Mouse (Mus musculus): ENCODE results near the gene Shc3. TPM values are rescaled to one million over a fixed set of nuclear protein-coding genes. Genes with fewer than 3 reads are reported as not detected.

Shc3 gene
- polyA plus RNA-seq, 1 experiment from 2014 or later, result 0.43 TPM

GRCm38 (mm10) chr13:51609231-51609630, 40.0 kb upstream of the Shc3 start:
- Histone ChIP-seq H3K4me1 (replicated peaks; ENCODE audit: control insufficient read depth, insufficient read depth, low read length) (no peaks in the 10 kb centered on the region), H3K9ac (ENCODE audit: low read length) (no peak overlapping the region), H3K36me3 (ENCODE audit: control insufficient read depth, insufficient read depth, low read length) (no peaks in the 10 kb centered on the region), H3K4me2 (ENCODE audit: low read length) (no peak overlapping the region), H3K9me3 (ENCODE audit: control insufficient read depth, low read length) (no peaks in the 10 kb centered on the region), H3K27me3 (replicated peaks; ENCODE audit: control insufficient read depth, insufficient read depth, low read length) (no peaks in the 10 kb centered on the region), H3K4me3 (ENCODE audit: low read depth, low read length) (no peak overlapping the region), H3K27ac (ENCODE audit: low read depth) (no peak overlapping the region)
- DNase-seq (ENCODE audit: low spot score) (no peak), ATAC-seq (replicated peaks; ENCODE audit: low FRiP score, low TSS enrichment, low read depth) (no peak)
- WGBS, result 96% methylated on average over 7 of the region's 7 CpGs

- Histone ChIP-seq H3K36me3 (ENCODE audit: control insufficient read depth, insufficient read depth, low read length) (no peaks in the 10 kb centered on the region), H3K27me3 (replicated peaks; ENCODE audit: control insufficient read depth, insufficient read depth, low read length) (no peaks in the 10 kb centered on the region), H3K4me2 (ENCODE audit: low read length) (peak overlapping the region; percentile 45; the same call in 1 of the 2 replicates), H3K9me3 (ENCODE audit: control insufficient read depth, low read length) (no peaks in the 10 kb centered on the region), H3K27ac (ENCODE audit: low read depth) (no peak overlapping the region), H3K4me1 (replicated peaks; ENCODE audit: control insufficient read depth, insufficient read depth, low read length) (no peaks in the 10 kb centered on the region; the same call in 1 of the 2 replicates), H3K4me3 (ENCODE audit: low read depth, low read length) (no peak overlapping the region), H3K9ac (ENCODE audit: low read length) (no peak overlapping the region)
- WGBS, result 46% methylated on average over 4 of the region's 4 CpGs
- ATAC-seq (replicated peaks; ENCODE audit: low FRiP score, low TSS enrichment, low read depth) (no peak), DNase-seq (ENCODE audit: low spot score) (no peak)
Measured at GRCm38 (mm10) chr13:51603894-51604244, 34.6 kb upstream of the Shc3 start.

GRCm38 (mm10) chr13:51603221-51603893, 34.1 kb upstream of the Shc3 start:
- Histone ChIP-seq H3K4me3 (ENCODE audit: low read depth, low read length) (peak overlapping the region; percentile 6; the same call in 1 of the 2 replicates), H3K9ac (ENCODE audit: low read length) (0 out of 2 replicates have a peak overlapping the region, but pooled peaks have one; percentile 23), H3K9me3 (ENCODE audit: control insufficient read depth, low read length) (no peaks in the 10 kb centered on the region), H3K27me3 (replicated peaks; ENCODE audit: control insufficient read depth, insufficient read depth, low read length) (no peaks in the 10 kb centered on the region), H3K4me1 (replicated peaks; ENCODE audit: control insufficient read depth, insufficient read depth, low read length) (no peaks in the 10 kb centered on the region; the same call in 1 of the 2 replicates), H3K36me3 (ENCODE audit: control insufficient read depth, insufficient read depth, low read length) (no peaks in the 10 kb centered on the region), H3K27ac (ENCODE audit: low read depth) (peak overlapping the region; percentile 16; the same call in 1 of the 2 replicates), H3K4me2 (ENCODE audit: low read length) (peak overlapping the region; percentile 45)
- ATAC-seq (replicated peaks; ENCODE audit: low FRiP score, low TSS enrichment, low read depth), result peak; percentile 70
- 15% methylated on average over 16 of the region's 16 CpGs for WGBS
- peak; percentile 77 for DNase-seq (ENCODE audit: low spot score)

- H3K9me3 ChIP-seq (ENCODE audit: control insufficient read depth, low read length), result no peaks in the 10 kb centered on the region
- ATAC-seq (replicated peaks; ENCODE audit: low FRiP score, low TSS enrichment, low read depth) (0 out of 2 replicates have a peak, but pooled peaks have one; percentile 55), DNase-seq (ENCODE audit: low spot score) (no peak)
- H3K4me2 ChIP-seq (ENCODE audit: low read length), result peak overlapping the region; percentile 45
- 56% methylated on average over 8 of the region's 8 CpGs for WGBS
- H3K27me3 ChIP-seq (replicated peaks; ENCODE audit: control insufficient read depth, insufficient read depth, low read length), result no peaks in the 10 kb centered on the region
- no peaks in the 10 kb centered on the region for H3K36me3 ChIP-seq (ENCODE audit: control insufficient read depth, insufficient read depth, low read length)
- H3K4me1 ChIP-seq (replicated peaks; ENCODE audit: control insufficient read depth, insufficient read depth, low read length), result no peaks in the 10 kb centered on the region; the same call in 1 of the 2 replicates
- no peak overlapping the region for H3K9ac ChIP-seq (ENCODE audit: low read length)
- H3K27ac ChIP-seq (ENCODE audit: low read depth), result peak overlapping the region; percentile 16; the same call in 1 of the 2 replicates
- 0 out of 2 replicates have a peak overlapping the region, but pooled peaks have one; percentile 2 for H3K4me3 ChIP-seq (ENCODE audit: low read depth, low read length)
Measured at GRCm38 (mm10) chr13:51602764-51603163, 33.5 kb upstream of the Shc3 start.

GRCm38 (mm10) chr13:51600169-51600568, 30.9 kb upstream of the Shc3 start:
- no peak for ATAC-seq (replicated peaks; ENCODE audit: low FRiP score, low TSS enrichment, low read depth)
- H3K27ac ChIP-seq (ENCODE audit: low read depth), result no peak overlapping the region
- no peak for DNase-seq (ENCODE audit: low spot score)
- WGBS, result 85% methylated on average over 8 of the region's 8 CpGs
- no peaks in the 10 kb centered on the region for H3K27me3 ChIP-seq (replicated peaks; ENCODE audit: control insufficient read depth, insufficient read depth, low read length)
- no peaks in the 10 kb centered on the region; the same call in 1 of the 2 replicates for H3K4me1 ChIP-seq (replicated peaks; ENCODE audit: control insufficient read depth, insufficient read depth, low read length)
- no peaks in the 10 kb centered on the region for H3K36me3 ChIP-seq (ENCODE audit: control insufficient read depth, insufficient read depth, low read length)
- no peaks in the 10 kb centered on the region for H3K9me3 ChIP-seq (ENCODE audit: control insufficient read depth, low read length)
- H3K4me3 ChIP-seq (ENCODE audit: low read depth, low read length), result no peak overlapping the region
- no peak overlapping the region for H3K4me2 ChIP-seq (ENCODE audit: low read length)
- H3K9ac ChIP-seq (ENCODE audit: low read length), result no peak overlapping the region

- H3K36me3 ChIP-seq (ENCODE audit: control insufficient read depth, insufficient read depth, low read length), result no peaks in the 10 kb centered on the region
- no peak overlapping the region for H3K27ac ChIP-seq (ENCODE audit: low read depth)
- H3K4me1 ChIP-seq (replicated peaks; ENCODE audit: control insufficient read depth, insufficient read depth, low read length), result no peaks in the 10 kb centered on the region; the same call in 1 of the 2 replicates
- no peak overlapping the region for H3K4me3 ChIP-seq (ENCODE audit: low read depth, low read length)
- no peak overlapping the region for H3K4me2 ChIP-seq (ENCODE audit: low read length)
- ATAC-seq (replicated peaks; ENCODE audit: low FRiP score, low TSS enrichment, low read depth) (no peak), DNase-seq (ENCODE audit: low spot score) (no peak)
- WGBS, result 55% methylated on average over 2 of the region's 2 CpGs
- H3K9me3 ChIP-seq (ENCODE audit: control insufficient read depth, low read length), result no peaks in the 10 kb centered on the region
- H3K9ac ChIP-seq (ENCODE audit: low read length), result no peak overlapping the region
- no peaks in the 10 kb centered on the region for H3K27me3 ChIP-seq (replicated peaks; ENCODE audit: control insufficient read depth, insufficient read depth, low read length)
Measured at GRCm38 (mm10) chr13:51598063-51598462, 28.8 kb upstream of the Shc3 start.

GRCm38 (mm10) chr13:51595404-51595803, 26.2 kb upstream of the Shc3 start:
- no peaks in the 10 kb centered on the region for H3K9me3 ChIP-seq (ENCODE audit: control insufficient read depth, low read length)
- H3K36me3 ChIP-seq (ENCODE audit: control insufficient read depth, insufficient read depth, low read length), result no peaks in the 10 kb centered on the region
- no peaks in the 10 kb centered on the region for H3K27me3 ChIP-seq (replicated peaks; ENCODE audit: control insufficient read depth, insufficient read depth, low read length)
- 45% methylated on average over 11 of the region's 11 CpGs for WGBS
- H3K4me3 ChIP-seq (ENCODE audit: low read depth, low read length), result no peak overlapping the region
- peak overlapping the region; percentile 73 for H3K4me2 ChIP-seq (ENCODE audit: low read length)
- H3K27ac ChIP-seq (ENCODE audit: low read depth), result no peak overlapping the region
- H3K4me1 ChIP-seq (replicated peaks; ENCODE audit: control insufficient read depth, insufficient read depth, low read length), result no peaks in the 10 kb centered on the region
- ATAC-seq (replicated peaks; ENCODE audit: low FRiP score, low TSS enrichment, low read depth) (no peak), DNase-seq (ENCODE audit: low spot score) (no peak)
- no peak overlapping the region for H3K9ac ChIP-seq (ENCODE audit: low read length)

GRCm38 (mm10) chr13:51594656-51595311, 25.6 kb upstream of the Shc3 start:
- no peaks in the 10 kb centered on the region for H3K9me3 ChIP-seq (ENCODE audit: control insufficient read depth, low read length)
- H3K27me3 ChIP-seq (replicated peaks; ENCODE audit: control insufficient read depth, insufficient read depth, low read length), result no peaks in the 10 kb centered on the region
- no peaks in the 10 kb centered on the region for H3K4me1 ChIP-seq (replicated peaks; ENCODE audit: control insufficient read depth, insufficient read depth, low read length)
- DNase-seq (ENCODE audit: low spot score) (peak; percentile 67), ATAC-seq (replicated peaks; ENCODE audit: low FRiP score, low TSS enrichment, low read depth) (peak; percentile 60; the same call in 1 of the 2 replicates)
- no peaks in the 10 kb centered on the region for H3K36me3 ChIP-seq (ENCODE audit: control insufficient read depth, insufficient read depth, low read length)
- peak overlapping the region; percentile 31 for H3K4me3 ChIP-seq (ENCODE audit: low read depth, low read length)
- under 1% methylated on average over 36 of the region's 36 CpGs for WGBS
- H3K9ac ChIP-seq (ENCODE audit: low read length), result no peak overlapping the region
- peak overlapping the region; percentile 73 for H3K4me2 ChIP-seq (ENCODE audit: low read length)
- no peak overlapping the region for H3K27ac ChIP-seq (ENCODE audit: low read depth)
